Mouse (Mus musculus): Measurements from ENCODE around the gene Nkain2. TPM values are rescaled to one million over a fixed set of nuclear protein-coding genes. Genes with fewer than 3 reads are reported as not detected.

The Nkain2 gene
- total RNA-seq, 2 experiments from 2014 or later: 25.2 to 30.7 TPM

DNA sequence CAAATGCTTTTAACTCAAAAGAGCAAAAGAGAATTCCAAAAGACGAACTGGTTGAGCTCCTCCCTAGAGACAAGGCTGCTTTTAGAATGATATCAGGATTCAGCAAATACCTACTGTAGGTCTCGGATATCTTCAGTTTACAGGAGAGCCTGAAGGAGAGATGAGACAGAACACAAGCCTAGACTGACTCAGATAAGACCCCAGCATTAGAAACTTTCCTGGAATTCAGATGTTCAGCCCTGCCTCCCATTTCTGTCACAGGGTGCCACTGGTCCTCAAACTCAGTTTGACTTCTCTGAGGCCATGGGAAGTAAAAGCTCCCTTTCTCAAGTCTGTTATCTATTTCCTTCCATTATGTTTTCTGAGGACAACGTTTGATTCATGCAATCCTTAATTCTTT lies 332.6 kb downstream of the Nkain2 start:
- Histone ChIP-seq H3K27ac (no peak overlapping the region), H3K4me3 (no peak overlapping the region)
- no peak for TF ChIP-seq CTCF (IDR thresholded peaks at IDR 0.05)
- intact Hi-C loops (cut with DNase I): no loop called here
- DNase-seq (ENCODE audit: extremely low spot score in 1 of 2, low spot score in 2 of 2): no peak

- Histone ChIP-seq H3K27ac (no peak overlapping the region), H3K4me3 (no peak overlapping the region)
- TF ChIP-seq CTCF (IDR thresholded peaks at IDR 0.05): no peak
- DNase-seq (ENCODE audit: extremely low spot score in 1 of 2, low spot score in 2 of 2): no peak
- intact Hi-C loops (cut with DNase I): no loop called here
Measured at GRCm38 (mm10) chr10:32536057-32536456, 354.2 kb downstream of the Nkain2 start.

DNA sequence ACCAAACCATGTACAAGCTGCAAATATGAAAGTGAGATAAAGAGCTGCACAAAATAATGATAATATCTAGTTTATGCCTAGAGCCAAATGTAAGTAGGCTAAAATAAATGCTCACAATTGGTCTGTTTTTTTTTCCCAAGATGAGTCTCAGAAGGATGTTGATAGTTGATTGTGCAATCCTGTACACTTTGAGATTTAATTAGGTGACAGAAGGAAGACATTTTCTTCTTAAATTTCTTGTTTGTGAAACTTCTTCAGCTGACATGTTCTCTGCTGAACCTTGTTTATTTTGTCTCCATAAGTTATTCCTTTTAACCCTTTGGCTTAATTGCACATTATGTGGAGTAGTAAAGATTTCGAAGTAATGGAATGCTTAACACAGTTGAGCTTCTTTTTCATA lies 379.4 kb downstream of the Nkain2 start:
- TF ChIP-seq CTCF (IDR thresholded peaks at IDR 0.05): no peak
- H3K4me3 ChIP-seq: no peak overlapping the region
- no peak overlapping the region for H3K27ac ChIP-seq
- DNase-seq (ENCODE audit: extremely low spot score in 1 of 2, low spot score in 2 of 2): no peak
- intact Hi-C loops (cut with DNase I): no loop called here

GRCm38 (mm10) chr10:32494591-32495182 lies 395.6 kb downstream of the Nkain2 start:
- TF ChIP-seq CTCF (IDR thresholded peaks at IDR 0.05): no peak
- intact Hi-C loops (cut with DNase I): loop anchor here (10.0 kb wide), 1 partner anchor 400 kb away; the partner anchor contains the start of gene Nkain2
- DNase-seq (ENCODE audit: extremely low spot score in 1 of 2, low spot score in 2 of 2): no peak
- H3K4me3 ChIP-seq: no peak overlapping the region
- H3K27ac ChIP-seq: no peak overlapping the region

GRCm38 (mm10) chr10:32493600-32493999 lies 396.7 kb downstream of the Nkain2 start:
- no peak for DNase-seq (ENCODE audit: extremely low spot score in 1 of 2, low spot score in 2 of 2)
- intact Hi-C loops (cut with DNase I): loop anchor here (10.0 kb wide), 1 partner anchor 401 kb away; the partner anchor contains the start of gene Nkain2
- Histone ChIP-seq H3K4me3 (no peak overlapping the region), H3K27ac (no peak overlapping the region)
- no peak for TF ChIP-seq CTCF (IDR thresholded peaks at IDR 0.05)

DNA sequence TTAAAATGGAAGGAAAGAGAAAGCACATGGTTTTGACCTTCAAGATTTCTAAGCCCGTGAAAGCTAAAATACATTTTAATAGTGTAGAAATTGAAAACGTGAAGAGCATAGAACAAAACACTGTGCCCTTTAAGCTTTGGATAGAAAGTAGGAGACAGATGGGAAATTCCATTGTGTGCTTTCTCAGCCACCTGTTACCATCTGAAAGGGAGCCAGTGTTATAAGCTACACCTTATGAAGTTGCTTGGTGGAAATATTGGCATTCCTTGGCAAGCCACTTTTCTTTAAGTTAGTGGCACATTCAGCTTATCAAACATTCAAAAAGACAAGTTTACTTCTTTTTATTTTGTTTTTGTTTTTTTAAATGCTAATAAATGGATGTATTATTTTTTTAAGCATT lies 427.5 kb downstream of the Nkain2 start:
- intact Hi-C loops (cut with DNase I): no loop called here
- no peak for TF ChIP-seq CTCF (IDR thresholded peaks at IDR 0.05)
- no peak for DNase-seq (ENCODE audit: extremely low spot score in 1 of 2, low spot score in 2 of 2)
- Histone ChIP-seq H3K4me3 (no peak overlapping the region), H3K27ac (no peak overlapping the region)

DNA sequence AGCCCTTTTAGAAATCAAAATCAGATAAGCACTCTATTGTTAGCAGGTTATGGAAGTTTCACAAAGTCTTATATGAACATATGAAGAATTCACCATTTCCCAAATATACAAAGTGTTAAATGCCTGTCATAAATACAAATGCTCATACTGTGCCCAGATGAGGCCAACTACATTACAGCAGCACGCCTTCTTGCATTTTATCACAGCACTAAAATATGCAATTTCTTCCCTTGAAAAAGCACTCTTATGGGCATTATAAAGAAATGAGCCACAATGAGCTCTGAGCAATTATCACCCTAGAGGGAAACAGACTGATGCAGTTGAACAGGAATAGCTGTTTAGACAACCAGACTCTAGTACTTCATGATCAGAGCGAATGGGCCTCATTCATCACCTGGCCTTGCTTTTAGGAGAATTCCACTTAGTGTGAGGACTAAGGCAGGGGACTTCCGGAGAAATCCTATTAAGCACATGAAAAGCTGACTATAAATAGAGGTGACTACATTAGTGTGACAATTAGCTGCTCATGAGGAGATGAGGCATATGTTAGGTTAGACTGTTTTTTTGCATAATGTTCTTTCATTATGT lies 450.2 kb downstream of the Nkain2 start:
- no peak overlapping the region for H3K27ac ChIP-seq
- no peak overlapping the region for H3K4me3 ChIP-seq
- no peak for TF ChIP-seq CTCF (IDR thresholded peaks at IDR 0.05)
- no peak for DNase-seq (ENCODE audit: extremely low spot score in 1 of 2, low spot score in 2 of 2)
- intact Hi-C loops (cut with DNase I): no loop called here

DNA sequence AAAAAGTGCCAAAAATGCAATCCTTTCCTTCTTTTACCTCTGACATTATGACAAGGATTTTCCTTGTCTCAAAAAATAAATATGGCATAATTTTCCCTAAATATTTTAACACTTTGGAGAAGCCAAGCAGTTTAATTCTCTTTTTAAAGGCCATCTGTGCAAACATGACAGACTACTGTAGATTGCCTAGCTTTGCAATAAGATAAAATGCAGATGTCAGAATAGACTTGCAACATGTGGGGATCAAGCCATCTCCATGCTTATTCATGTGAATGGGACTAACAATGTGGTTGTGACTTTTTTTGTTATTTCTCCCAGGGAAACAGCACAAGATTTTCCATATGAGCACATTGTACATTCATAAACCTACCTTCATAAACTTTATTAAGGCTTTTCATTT lies 476.0 kb downstream of the Nkain2 start:
- H3K27ac ChIP-seq: no peak overlapping the region
- intact Hi-C loops (cut with DNase I): no loop called here
- no peak overlapping the region for H3K4me3 ChIP-seq
- no peak for TF ChIP-seq CTCF (IDR thresholded peaks at IDR 0.05)
- DNase-seq (ENCODE audit: extremely low spot score in 1 of 2, low spot score in 2 of 2): no peak

DNA sequence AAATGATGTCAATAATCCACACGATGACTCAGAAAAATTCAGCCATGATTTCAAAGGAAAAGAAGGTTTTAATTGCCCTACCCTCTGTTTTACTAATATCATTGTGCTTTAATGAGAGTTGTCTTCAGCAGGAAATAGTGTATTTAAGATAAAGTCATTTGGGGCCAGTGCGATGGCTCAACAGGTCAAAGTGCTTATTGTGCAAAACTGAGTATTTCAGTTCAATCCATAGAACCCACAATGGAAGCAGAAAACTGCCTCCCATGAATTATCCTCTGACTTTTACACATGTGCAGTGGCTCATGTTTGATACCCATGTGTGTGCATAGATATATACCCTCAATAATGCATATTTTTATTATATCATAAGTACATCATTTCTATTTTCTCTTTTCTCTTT lies 478.9 kb downstream of the Nkain2 start:
- no peak for DNase-seq (ENCODE audit: extremely low spot score in 1 of 2, low spot score in 2 of 2)
- no peak overlapping the region for H3K4me3 ChIP-seq
- TF ChIP-seq CTCF (IDR thresholded peaks at IDR 0.05): no peak
- intact Hi-C loops (cut with DNase I): no loop called here
- no peak overlapping the region for H3K27ac ChIP-seq

DNA sequence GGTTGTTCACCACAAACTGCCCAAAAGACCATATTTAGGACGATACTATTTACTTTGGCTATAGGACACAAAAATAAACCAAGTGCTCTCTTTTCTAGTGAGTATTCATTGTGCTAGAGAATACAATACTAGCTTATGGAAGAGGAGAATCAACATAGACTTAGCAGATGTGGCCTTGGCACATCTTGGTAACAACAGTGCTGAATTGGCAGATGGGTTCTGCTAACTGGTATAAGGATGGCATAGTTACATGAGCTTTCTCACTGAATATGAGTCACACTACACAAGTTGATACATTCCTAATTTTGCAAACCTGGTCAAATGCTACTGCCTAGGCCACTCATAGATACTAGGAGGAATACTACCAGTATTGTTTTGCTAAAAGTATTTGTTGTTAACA lies 489.3 kb downstream of the Nkain2 start:
- intact Hi-C loops (cut with DNase I): no loop called here
- DNase-seq (ENCODE audit: extremely low spot score in 1 of 2, low spot score in 2 of 2): no peak
- Histone ChIP-seq H3K27ac (no peak overlapping the region), H3K4me3 (no peak overlapping the region)
- TF ChIP-seq CTCF (IDR thresholded peaks at IDR 0.05): no peak

GRCm38 (mm10) chr10:32393859-32394521 lies 496.3 kb downstream of the Nkain2 start:
- intact Hi-C loops (cut with DNase I): no loop called here

GRCm38 (mm10) chr10:32393326-32393725 lies 496.9 kb downstream of the Nkain2 start:
- no peak for TF ChIP-seq CTCF (IDR thresholded peaks at IDR 0.05)
- Histone ChIP-seq H3K4me3 (no peak overlapping the region), H3K27ac (no peak overlapping the region)
- no peak for DNase-seq (ENCODE audit: extremely low spot score in 1 of 2, low spot score in 2 of 2)
- intact Hi-C loops (cut with DNase I): no loop called here

More at GRCm38 (mm10) chr10:32393859-32394521, 496.3 kb downstream of the Nkain2 start:
- Histone ChIP-seq H3K4me3 (no peak overlapping the region), H3K27ac (no peak overlapping the region)
- TF ChIP-seq CTCF (IDR thresholded peaks at IDR 0.05): no peak
- DNase-seq (ENCODE audit: extremely low spot score in 1 of 2, low spot score in 2 of 2): no peak

Measured in left cerebral cortex, adult 2 months (tissue).